Mouse (Mus musculus): ENCODE measurements around the gene Daam1. TPM values are rescaled to one million over a fixed set of nuclear protein-coding genes. Genes with fewer than 3 reads are reported as not detected.
A peak's percentile ranks its signal among the peaks of the same experiment; 100 is the strongest.

Gene Daam1
- total RNA-seq (2021), result 10 to 100 TPM; 21.8 to 26.7 TPM
- long read RNA-seq, experiment 1, partial matches to known transcripts, result 0 of 7 reads
- long read RNA-seq, experiment 1, other reads (novel, unspliced or antisense), result 7 of 7 reads
- long read RNA-seq, experiment 2, partial matches to known transcripts, result 0 of 3 reads
- long read RNA-seq, experiment 2, other reads (novel, unspliced or antisense), result 3 of 3 reads

GRCm38 (mm10) chr12:71830607-71831257, at the start of gene Daam1:
TSS of gene Daam1 (plus strand) at chr12:71831078.
- peak; percentile 92 for DNase-seq

- DNase-seq, result no peak
These were observed 49.7 kb upstream of the Daam1 start for GRCm38 (mm10) chr12:71781220-71781619.

GRCm38 (mm10) chr12:71783970-71784369, 46.9 kb upstream of the Daam1 start:
- no peak for DNase-seq

- DNase-seq, result no peak
These were observed 46.1 kb upstream of the Daam1 start for GRCm38 (mm10) chr12:71784666-71785255.

- no peak for DNase-seq
These were observed 44.4 kb upstream of the Daam1 start for GRCm38 (mm10) chr12:71786521-71786920.

- no peak for DNase-seq
These were observed 42.1 kb upstream of the Daam1 start for GRCm38 (mm10) chr12:71788791-71789190.

- no peak for DNase-seq
These were observed 40.3 kb upstream of the Daam1 start for GRCm38 (mm10) chr12:71790581-71790980.

- DNase-seq, result no peak
These were observed 37.8 kb upstream of the Daam1 start for GRCm38 (mm10) chr12:71793114-71793513.

GRCm38 (mm10) chr12:71795626-71796025, 35.3 kb upstream of the Daam1 start:
- no peak for DNase-seq

GRCm38 (mm10) chr12:71796517-71796916, 34.4 kb upstream of the Daam1 start:
- no peak for DNase-seq

- no peak for DNase-seq
These were observed 23.6 kb upstream of the Daam1 start for GRCm38 (mm10) chr12:71807306-71807705.

- no peak for DNase-seq
These were observed 22.2 kb upstream of the Daam1 start for GRCm38 (mm10) chr12:71808631-71809030.

- DNase-seq, result no peak
These were observed 21.3 kb upstream of the Daam1 start for GRCm38 (mm10) chr12:71809550-71809949.

- no peak for DNase-seq
These were observed 18.3 kb upstream of the Daam1 start for GRCm38 (mm10) chr12:71812567-71812966.

- DNase-seq, result no peak
These were observed 17.6 kb upstream of the Daam1 start for GRCm38 (mm10) chr12:71813251-71813650.

GRCm38 (mm10) chr12:71813761-71814160, 17.1 kb upstream of the Daam1 start:
- DNase-seq, result no peak

- DNase-seq, result no peak
These were observed 10.8 kb upstream of the Daam1 start for GRCm38 (mm10) chr12:71820094-71820493.

- DNase-seq, result no peak
These were observed 9.6 kb upstream of the Daam1 start for GRCm38 (mm10) chr12:71821272-71821671.

- no peak for DNase-seq
These were observed 9.1 kb upstream of the Daam1 start for GRCm38 (mm10) chr12:71821743-71822142.

- DNase-seq, result no peak
These were observed 6.0 kb upstream of the Daam1 start for GRCm38 (mm10) chr12:71824927-71825326.

GRCm38 (mm10) chr12:71830139-71830538, 739 bp upstream of the Daam1 start:
- DNase-seq, result no peak

- DNase-seq, result peak; percentile 72
These were observed 595 bp downstream of the Daam1 start for GRCm38 (mm10) chr12:71831258-71832087.

GRCm38 (mm10) chr12:71832225-71832624, 1.3 kb downstream of the Daam1 start:
- peak; percentile 64 for DNase-seq
